Mouse (Mus musculus) megakaryocyte progenitor cell, adult 5-6 weeks (primary cell): ENCODE data around the gene Tceal8. TPM values are rescaled to one million over a fixed set of nuclear protein-coding genes. Genes with fewer than 3 reads are reported as not detected.
"Not testable (repeated sequence)": the region's sequence is repeated elsewhere in the genome, so short reads cannot be mapped to it uniquely, and the experiment has no call there.

Source experiments
- ATAC-seq: replicated peaks from 2 replicates; pipeline ENCODE4 v1.8.0; 2016; ENCODE audit warnings: mild to moderate bottlenecking, moderate TSS enrichment, inconsistent platforms; ENCODE audit not compliant: poor library complexity
- total RNA-seq, 2 experiments: library from RNA; stranded (forward) in 1 of 2; stranded (reverse) in 1 of 2; fragments of 157-497, 149-512 nt in 1 of 2; fragments of 200-1000 nt in 1 of 2; gene quantifications; 2 replicates each; pipeline versions ENCODE4 v1.2.3 to v1.2.4; 2015 to 2017

Gene Tceal8
- total RNA-seq (2015) (64.8 and 74.3 TPM in 2 replicates), total RNA-seq (2017) (109 and 113 TPM in 2 replicates)

DNA sequence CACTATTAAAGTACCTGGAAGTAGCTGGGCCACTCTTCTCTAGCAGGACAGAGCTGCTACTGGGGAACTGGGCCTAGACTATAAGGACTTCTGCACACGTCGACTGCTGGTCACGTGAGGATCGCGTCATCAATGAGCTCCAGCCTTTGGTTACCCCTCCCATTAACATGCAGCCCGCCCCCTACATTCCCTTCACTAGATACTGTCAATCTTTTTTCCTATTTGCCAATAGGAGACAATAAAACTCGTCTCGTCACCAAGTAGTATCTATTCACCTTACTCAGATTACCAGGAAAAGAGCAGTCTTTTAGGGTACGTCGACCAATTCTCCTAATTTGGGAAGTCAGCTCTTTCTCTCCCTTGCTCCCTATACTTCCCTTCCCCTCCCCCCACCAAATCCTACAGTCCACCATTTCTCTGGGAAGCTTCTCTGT is at the start of gene Tceal8:
Gene Tceal8 (minus strand): TSS at position 225 of the 434 bp plus-strand sequence.
- peak; percentile 98 for ATAC-seq

GRCm38 (mm10) chrX:136216303-136216702 is 44.2 kb upstream of the Tceal8 start:
- ATAC-seq, result no peak

DNA sequence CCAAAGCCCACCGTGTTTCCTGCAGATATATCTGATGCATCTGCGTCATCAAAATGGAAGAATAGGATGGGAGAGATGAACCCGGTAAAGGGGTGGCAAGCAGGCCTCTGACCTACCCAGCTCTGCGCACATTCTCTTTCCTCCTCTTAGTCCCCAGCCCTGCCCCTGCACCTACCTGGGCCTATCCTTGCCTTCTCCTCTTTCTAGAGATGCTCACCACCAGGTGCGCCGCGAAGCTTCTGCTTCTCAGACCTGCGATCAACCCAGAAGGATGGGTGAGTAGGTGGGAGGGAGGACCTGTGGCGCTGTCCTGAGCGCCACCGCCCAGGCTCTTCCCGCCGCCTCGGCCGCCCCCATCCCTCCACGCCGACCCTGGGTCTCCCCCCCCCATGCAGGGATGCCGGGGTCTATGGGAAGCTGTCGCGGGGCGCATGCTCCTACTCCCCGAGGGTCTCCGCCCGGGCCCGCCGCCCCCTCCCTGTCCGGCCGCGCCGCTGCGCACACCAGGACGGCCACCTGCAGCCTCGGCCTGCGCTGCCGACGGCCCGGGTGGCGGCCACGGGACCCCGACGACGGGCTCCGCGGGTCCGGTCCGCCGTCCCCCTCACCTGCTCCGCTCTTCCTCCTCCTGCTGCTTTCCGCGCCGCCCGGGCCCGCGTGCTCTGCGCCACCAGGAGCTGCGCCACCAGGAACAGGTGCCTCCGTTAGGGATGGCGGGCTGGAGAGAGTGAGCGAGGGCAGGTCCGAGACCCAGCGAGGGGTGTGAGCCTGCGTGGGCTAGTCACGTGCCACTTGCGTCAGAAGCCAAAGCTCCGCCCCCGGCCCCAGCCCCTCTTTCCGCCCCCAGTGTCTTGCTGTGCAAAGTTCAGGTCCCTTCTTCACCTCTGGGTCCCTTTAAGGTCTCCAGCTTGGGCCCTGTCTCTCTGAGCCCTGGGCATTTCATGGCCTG is 42.9 kb upstream of the Tceal8 start, which contains the start of the genes Tceal7 and Bex1:
Gene Tceal7 (plus strand): TSS at position 51 of the 949 bp plus-strand sequence.
Gene Bex1 (minus strand): TSS at position 785 of the 949 bp plus-strand sequence.
- ATAC-seq, result peak; percentile 73

- ATAC-seq, result no peak
Observed at GRCm38 (mm10) chrX:136213396-136213795, 41.3 kb upstream of the Tceal8 start.

DNA sequence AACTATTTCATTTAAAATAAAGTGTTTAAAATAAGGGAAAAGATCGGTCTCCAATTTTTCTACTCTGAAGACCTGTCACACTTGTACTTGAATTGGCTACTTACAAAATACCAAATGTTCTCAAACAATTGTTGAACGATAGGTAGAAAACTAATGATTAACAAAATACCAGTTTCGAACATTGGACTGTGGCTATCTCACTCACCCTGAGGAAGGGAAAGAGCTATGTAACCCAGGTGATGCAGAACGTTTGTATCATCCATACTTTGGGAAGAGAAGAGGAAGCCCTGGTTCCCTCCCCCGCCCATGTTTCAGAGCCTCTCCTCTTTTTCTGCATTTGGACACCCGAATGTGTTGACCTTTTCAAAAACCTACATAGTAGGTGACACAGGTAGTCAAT is 32.3 kb upstream of the Tceal8 start:
- no peak for ATAC-seq

- ATAC-seq, result peak; percentile 69
Observed at GRCm38 (mm10) chrX:136203664-136204066, 31.5 kb upstream of the Tceal8 start, which contains the start of gene Tceal5. Tceal5 (minus strand) TSS chrX:136203876.

- no peak for ATAC-seq
Observed at GRCm38 (mm10) chrX:136203257-136203656, 31.1 kb upstream of the Tceal8 start.

DNA sequence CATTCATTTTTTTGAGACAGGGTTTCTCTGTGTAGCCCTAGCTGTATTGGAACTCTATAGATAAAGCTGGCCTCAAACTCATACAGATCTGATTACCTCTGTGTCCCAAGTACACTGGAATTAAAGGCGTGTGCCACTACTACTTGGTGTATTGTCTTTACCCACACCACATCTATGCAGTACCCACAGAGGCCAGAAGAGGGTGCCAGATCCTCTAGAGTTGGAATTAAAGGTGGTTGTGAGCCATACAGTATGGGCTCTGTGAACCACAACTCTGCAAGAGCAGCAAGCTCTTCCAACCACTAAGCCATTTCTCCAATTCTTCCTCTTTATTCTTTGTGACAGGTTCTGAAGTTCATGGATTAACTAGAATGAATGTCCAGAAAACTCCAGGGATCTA is 24.7 kb upstream of the Tceal8 start:
- ATAC-seq, result peak; percentile 95

GRCm38 (mm10) chrX:136195193-136195944 is 23.2 kb upstream of the Tceal8 start:
- ATAC-seq, result no peak

DNA sequence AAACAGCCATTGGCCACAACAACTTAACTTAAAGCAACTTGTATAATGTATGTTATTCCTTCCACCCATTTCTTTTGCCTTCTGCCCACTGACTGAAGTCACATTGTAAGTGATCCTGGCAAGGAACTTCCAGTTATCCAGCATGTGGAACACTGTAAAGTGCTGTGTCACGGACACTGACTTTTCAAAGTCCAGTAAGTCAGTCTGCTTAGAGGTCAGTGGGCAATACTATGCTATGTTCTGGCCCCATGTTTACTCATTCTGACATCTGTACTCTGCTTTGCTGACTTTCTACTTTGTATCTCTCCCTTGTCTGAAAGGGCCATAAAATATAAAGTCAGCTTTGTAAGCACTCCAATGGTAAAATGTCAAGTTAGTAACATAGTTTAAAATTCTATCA is 11.0 kb upstream of the Tceal8 start:
- ATAC-seq, result no peak

- ATAC-seq, result peak; percentile 88
Observed at GRCm38 (mm10) chrX:136180897-136181553, 8.9 kb upstream of the Tceal8 start.

- no peak for ATAC-seq
Observed at GRCm38 (mm10) chrX:136172786-136173185, 644 bp upstream of the Tceal8 start.

DNA sequence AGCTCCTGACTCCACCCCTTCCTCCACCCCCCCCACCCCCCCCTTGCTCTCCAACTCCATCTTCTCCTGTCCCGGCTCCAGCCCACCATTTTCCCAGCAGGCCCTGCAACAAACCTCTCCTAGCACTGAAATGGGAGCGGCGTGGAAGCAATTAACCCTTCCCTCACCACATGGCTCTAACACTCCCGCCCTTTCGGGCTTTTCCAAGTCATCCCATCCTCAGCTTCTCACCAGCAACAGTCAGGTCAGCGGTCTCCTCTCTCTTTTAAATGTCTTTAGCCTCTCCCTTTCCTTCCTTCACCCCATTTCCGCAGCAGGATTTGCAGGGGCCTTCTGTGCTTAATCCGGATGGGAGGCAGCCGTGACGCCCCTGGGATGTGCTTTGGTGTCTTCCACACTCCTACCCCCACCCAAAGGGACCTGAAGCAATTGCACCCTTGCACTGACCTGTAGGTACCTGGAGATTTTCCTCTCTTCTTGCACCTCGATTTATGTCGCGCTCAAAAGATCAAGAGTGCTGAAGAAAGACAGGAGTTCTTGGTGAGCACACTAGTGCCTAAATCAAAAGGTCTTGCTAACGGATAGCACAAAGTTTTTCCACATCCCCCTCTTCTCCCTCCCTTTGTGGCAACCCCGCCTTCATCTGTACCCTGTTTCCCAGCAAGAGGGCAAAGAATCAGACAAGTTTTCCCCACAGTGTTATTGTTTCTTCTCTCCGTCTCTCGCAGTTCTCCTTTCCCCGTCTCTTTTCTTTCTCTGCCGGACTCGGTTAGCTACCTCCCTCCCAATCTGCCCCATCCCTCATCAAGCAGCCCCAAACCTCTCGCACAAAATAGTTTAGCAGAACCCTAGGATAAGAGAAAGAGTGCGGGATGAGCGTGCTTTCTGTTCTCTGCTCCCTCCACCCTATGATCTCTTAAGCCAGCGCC is 689 bp downstream of the Tceal8 start:
- ATAC-seq, result peak; percentile 35

DNA sequence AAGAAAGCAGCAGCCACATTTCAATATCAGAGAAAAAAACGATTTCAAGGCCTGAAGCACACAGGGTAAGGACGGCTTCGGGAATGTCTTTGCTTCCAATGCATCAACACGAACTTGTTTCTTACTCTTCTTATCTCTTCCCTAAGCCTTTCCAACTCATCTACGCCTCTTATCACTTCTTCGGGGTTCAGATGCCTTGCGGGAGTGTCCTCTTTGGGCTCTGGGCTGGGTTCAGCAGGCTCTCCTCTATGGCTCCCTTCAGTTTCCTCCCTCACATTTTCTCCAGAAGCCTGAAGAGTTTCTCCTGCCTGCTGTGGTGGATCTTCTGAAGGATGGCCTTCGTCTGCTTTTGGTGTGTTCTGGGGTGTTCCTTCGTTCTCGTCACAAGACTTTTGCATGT is 1.5 kb downstream of the Tceal8 start:
- ATAC-seq, result no peak

DNA sequence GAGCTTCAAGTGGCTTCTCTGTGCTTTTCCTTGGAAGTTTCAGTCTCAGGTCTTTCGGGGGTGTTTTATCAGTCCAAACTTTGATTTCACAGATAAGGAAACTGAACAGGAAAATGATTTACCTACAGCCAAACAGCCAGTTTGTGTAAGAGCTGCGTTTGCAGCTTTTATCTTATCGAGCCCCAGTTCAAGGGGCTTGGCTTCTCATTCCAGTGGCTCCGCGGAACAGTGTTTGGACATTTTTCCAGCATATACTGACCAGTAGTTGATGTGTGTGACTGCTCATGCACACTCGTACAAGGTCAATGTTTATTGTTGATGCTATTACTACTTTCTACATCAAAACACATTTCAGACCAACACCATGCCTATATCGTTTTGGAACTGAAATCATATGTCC is 27.9 kb downstream of the Tceal8 start:
- no peak for ATAC-seq

GRCm38 (mm10) chrX:136143711-136144110 is 28.4 kb downstream of the Tceal8 start:
- ATAC-seq, result no peak

DNA sequence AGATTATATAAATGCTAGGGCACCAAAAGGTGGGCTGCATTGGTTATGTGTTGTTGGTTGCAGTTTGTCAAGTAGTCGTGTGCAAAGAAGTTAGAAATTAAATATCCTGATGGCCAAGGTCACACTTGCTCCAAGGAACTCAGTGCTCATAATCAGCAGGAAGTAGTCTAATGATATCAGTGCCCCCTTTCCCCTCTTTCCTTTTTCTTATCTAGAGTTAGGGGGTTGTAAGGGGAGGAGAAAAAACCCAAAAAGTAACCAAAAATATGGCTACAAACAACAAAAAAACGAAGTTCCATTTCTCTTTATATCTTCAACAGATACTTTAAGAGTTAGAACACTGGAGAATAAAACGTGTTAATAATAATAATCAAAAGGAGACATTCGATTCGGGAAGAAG is 30.8 kb downstream of the Tceal8 start:
- ATAC-seq, result no peak

- not testable (repeated sequence) for ATAC-seq
Observed at GRCm38 (mm10) chrX:136139640-136140004, 32.5 kb downstream of the Tceal8 start.

DNA sequence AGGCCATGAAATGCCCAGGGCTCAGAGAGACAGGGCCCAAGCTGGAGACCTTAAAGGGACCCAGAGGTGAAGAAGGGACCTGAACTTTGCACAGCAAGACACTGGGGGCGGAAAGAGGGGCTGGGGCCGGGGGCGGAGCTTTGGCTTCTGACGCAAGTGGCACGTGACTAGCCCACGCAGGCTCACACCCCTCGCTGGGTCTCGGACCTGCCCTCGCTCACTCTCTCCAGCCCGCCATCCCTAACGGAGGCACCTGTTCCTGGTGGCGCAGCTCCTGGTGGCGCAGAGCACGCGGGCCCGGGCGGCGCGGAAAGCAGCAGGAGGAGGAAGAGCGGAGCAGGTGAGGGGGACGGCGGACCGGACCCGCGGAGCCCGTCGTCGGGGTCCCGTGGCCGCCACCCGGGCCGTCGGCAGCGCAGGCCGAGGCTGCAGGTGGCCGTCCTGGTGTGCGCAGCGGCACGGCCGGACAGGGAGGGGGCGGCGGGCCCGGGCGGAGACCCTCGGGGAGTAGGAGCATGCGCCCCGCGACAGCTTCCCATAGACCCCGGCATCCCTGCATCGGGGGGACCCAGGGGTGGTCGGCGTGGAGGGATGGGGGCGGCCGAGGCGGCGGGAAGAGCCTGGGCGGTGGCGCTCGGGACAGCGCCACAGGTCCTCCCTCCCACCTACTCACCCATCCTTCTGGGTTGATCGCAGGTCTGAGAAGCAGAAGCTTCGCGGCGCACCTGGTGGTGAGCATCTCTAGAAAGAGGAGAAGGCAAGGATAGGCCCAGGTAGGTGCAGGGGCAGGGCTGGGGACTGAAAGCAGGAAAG is 33.1 kb downstream of the Tceal8 start, which contains the start of gene Bex4:
Gene Bex4 (plus strand): TSS at position 170 of the 813 bp plus-strand sequence.
- ATAC-seq, result peak; percentile 59
